Mouse (Mus musculus) brown adipose tissue, adult 24 weeks (tissue): ENCODE measurements around the gene Usp3. TPM values are rescaled to one million over a fixed set of nuclear protein-coding genes. Genes with fewer than 3 reads are reported as not detected.
A peak's percentile ranks its signal among the peaks of the same experiment; 100 is the strongest.

ENCODE experiments used
- H3K27ac ChIP-seq: fragments of 200-500 bp; replicated peaks from 2 replicates; pipeline ENCODE4 v1.5.1; 2012; ENCODE audit warnings: low read depth, mild to moderate bottlenecking, low read length
- H3K4me1 ChIP-seq: fragments of 200-500 bp; 2 replicates; pipeline ENCODE4 v1.6.1; 2012; ENCODE audit warnings: low read length, mixed read lengths; ENCODE audit not compliant: control insufficient read depth, insufficient read depth, insufficient read length
- H3K4me3 ChIP-seq: fragments of 200-500 bp; 2 replicates; pipeline ENCODE4 v1.5.1; 2012; ENCODE audit warnings: low read depth, mild to moderate bottlenecking, low read length, moderate library complexity; ENCODE audit not compliant: insufficient read depth
- polyA plus RNA-seq: library from polyadenylated mRNA; stranded (reverse); fragments of >200 nt; gene quantifications from 2 replicates; pipeline ENCODE4 v1.2.4, GENCODE M21; 2012; ENCODE audit not compliant: missing spikeins, insufficient read depth, insufficient read length

The Usp3 gene
- 16.8 and 17.9 TPM in 2 replicates for polyA plus RNA-seq

DNA sequence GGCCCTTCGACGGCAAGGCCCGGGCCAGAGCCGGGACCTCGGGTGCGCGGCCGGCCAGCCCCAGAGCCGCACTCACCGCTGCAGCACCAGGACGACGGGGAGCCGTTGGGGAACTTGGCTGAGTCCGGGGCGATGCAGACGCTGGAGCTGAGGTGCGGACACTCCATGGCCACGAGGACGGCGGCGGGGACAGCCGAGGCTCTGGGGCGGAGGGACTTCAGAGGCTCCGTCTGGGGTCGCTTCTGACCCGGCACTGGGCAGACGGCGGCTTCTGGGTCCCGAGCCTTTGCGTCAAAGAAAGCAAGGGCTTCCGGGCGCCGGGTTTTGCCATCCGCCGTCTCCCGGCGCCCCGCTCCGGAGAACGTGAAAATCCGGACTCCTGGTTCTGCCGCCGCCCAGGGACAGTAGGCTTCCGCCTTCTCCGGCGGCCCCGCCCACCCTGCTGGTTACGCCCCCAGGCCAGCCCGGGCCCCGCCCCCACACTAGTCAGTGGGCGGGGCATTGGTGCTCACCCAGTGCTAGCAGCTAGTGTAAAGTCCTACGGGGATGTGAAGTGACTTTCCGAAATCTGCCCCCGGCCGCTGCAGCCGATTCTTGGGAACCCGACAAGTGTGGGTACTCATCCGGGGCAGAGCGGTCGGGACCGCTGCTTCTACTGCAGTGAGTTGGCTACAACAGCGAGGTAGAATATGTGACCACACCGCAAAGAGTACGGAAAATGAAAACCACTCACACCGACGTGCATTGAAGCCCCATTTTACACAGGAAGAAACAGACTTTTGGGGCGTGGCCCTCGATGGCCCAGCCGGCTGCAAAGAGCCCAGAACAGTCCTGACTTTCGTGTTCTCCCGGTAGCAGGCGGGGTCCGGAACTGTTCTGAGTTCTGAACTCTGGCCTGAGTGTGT lies at the start of gene Usp3:
Gene Usp3, minus strand, starts transcription at position 435 of the 905 bp plus-strand sequence.
- H3K27ac ChIP-seq = peak within 1 kb of the TSS; percentile 81
- peaks cover 3% of the 10 kb centered on the region; the same call in 1 of the 2 replicates for H3K4me1 ChIP-seq
- peak within 1 kb of the TSS; percentile 97 for H3K4me3 ChIP-seq

DNA sequence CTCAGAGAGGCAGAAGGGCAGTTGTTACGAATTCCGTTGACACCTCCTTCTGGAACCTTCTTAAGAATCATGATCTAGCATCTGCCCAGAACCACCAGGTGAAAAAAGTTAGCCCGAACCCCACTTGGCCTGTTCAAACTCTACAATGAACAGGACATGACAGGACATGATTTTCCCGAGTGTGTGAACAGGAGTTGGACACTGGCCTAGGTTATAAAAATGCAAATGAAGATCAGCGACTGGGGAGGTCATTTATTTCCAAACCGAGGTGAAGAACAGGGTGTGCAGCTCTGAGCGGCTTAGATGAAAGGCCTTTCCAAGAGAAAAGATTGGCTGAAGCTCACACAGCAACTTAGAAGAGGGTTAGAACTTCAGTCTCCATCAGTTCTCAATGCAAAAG lies 47.5 kb upstream of the Usp3 start:
- H3K4me1 ChIP-seq = no peaks in the 10 kb centered on the region
- H3K27ac ChIP-seq = no peak overlapping the region
- no peak overlapping the region for H3K4me3 ChIP-seq

DNA sequence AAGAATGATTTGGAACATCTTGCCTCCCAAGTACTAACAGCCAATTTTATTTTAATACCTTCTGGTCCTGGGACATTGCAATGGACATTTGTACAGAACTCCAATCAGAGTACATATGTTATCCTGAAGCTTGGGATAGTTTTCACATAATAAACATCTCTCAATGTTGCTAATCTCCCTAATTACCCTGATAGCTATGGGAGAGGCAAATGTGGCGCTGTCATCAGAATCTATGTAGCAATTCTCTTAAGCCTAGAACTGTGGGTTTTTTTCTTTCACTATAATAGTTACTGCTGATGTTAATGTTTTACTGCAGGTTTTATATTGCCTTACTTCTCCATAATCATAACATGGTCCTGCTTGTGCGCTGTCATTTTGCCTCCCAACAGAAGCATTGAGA lies 46.7 kb upstream of the Usp3 start:
- no peaks in the 10 kb centered on the region for H3K4me1 ChIP-seq
- no peak overlapping the region for H3K27ac ChIP-seq
- H3K4me3 ChIP-seq = no peak overlapping the region

DNA sequence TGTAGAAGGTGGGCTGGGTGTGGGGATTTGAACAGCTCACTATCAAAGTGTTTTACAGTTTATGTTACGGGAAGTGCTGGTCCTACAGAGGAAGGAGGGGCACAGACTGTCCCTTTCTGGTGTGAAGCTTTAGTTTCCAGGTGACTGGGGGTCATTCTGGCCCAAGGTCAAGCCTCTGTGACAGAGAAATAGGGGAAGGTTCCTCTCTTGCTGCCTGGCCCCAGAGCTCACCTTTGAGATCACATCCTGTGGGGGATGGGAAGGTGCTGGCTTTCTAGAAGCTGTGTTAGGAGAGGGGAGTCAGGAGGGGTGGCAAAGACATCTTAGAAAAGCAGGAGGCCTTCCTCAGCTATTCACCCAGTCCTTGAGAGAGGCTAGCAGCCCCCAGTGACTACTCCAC lies 39.5 kb upstream of the Usp3 start:
- no peaks in the 10 kb centered on the region for H3K4me1 ChIP-seq
- H3K27ac ChIP-seq = no peak overlapping the region
- no peak overlapping the region for H3K4me3 ChIP-seq

DNA sequence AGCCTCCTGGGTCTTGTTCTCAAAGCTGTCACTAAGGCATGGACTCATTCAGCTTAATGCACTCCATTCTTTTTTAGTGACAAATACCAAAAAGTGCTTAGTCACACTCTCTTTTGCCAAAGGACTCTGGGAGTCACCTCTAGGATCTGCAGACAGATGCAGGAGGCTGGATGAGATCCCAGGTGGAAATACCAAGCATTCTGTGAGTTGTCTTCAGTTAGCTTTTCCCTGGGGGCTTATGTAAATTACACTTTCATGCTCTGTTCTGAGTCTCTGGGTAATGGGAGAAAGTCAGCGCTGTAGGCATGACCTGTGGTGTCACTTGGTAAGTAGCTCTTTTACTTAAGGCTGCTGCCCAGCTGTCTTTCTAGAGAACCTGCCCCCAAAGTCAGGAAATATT lies 38.0 kb upstream of the Usp3 start:
- no peaks in the 10 kb centered on the region for H3K4me1 ChIP-seq
- H3K4me3 ChIP-seq = no peak overlapping the region
- H3K27ac ChIP-seq = no peak overlapping the region

DNA sequence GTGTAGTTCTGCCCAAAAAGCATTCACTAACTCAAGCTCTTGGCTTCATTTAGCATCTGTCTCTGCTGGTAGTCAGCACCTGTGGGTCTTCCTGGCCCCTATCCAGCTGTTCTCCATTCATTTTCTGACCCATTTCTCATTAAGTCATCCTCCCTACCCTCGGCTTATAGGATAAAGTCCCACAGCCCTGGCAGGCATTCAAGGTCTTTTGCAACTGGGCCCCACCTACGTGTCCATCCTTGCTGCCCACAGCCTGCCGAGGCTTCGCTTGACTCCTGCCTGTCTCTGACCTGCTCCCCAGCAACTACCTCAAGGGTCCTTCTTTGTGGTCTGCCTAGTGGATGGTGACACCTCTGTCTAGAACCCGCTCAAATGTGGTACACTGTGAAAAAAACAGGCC lies 33.7 kb upstream of the Usp3 start:
- no peak overlapping the region for H3K27ac ChIP-seq
- H3K4me1 ChIP-seq = no peaks in the 10 kb centered on the region
- no peak overlapping the region for H3K4me3 ChIP-seq

DNA sequence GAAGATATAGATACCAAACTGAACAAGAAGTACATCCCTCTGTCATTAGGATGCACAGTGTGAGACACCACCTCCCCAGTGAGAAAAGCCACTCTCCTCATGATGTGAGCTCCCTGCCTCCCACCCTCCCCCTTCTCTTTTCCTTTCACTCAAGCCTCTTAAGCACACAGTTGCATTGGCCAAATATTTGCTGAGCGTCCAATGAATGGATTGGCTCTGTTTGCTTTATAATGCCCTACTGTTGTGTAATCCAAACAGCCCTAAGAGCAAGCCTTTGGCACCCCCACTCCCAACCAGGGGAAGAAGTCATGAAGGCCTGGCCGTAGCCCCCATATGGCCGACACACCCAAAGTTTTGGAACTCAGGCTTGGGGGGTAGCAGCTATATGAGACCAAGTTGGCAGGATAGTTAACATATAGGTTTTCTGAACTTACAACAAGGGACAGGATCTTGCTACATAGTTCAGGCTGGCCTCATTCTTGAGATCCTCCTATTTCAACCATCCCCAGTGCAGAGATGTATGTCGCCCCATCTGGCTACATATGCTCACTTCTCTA lies 33.1 kb upstream of the Usp3 start:
- Histone ChIP-seq H3K4me3 (no peak overlapping the region), H3K27ac (no peak overlapping the region)

DNA sequence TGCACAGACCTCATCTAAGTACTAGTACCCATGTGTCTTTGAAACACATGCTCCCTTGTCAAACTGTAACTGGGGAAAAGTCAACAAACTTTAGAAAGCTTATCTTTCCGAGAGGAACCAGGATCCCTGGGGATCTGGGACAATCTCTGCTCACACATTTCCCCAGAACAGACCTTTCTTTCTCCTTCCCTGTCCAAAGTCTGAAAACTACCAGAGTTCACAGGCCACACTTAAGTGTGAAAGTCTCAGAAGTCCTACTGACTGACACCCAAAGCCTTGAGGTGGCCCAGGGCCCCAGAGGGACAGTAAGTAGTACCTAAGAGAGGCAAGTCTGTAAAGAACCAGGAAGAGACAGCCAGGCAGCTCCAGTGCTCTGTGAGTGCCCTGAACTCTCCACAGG lies 31.9 kb upstream of the Usp3 start:
- H3K4me3 ChIP-seq = no peak overlapping the region
- peaks cover 2% of the 10 kb centered on the region; the same call in 1 of the 2 replicates for H3K4me1 ChIP-seq
- no peak overlapping the region for H3K27ac ChIP-seq

More for the DNA sequence above, 33.1 kb upstream of the Usp3 start:
- no peaks in the 10 kb centered on the region for H3K4me1 ChIP-seq

DNA sequence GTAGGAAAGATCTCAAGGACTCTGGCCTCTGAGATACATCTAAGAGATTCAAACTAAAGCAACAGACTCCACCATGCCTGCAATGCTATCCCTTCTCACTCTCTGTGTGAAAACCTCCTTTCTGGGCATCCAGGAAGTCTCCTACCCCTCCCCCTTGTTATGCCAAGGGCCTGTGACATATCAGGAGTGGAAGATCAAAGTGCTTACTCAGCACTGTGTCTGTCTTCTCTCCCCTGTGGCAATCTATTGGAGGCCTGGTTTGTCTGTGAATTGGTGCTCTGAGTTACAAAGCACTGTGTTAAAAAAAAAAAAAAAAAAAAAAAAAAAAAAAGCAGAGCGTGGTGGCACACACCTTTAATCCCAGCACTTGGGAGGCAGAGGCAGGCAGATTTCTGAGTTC lies 30.7 kb upstream of the Usp3 start:
- Histone ChIP-seq H3K4me3 (no peak overlapping the region), H3K27ac (no peak overlapping the region), H3K4me1 (peaks cover 2% of the 10 kb centered on the region; the same call in 1 of the 2 replicates)

DNA sequence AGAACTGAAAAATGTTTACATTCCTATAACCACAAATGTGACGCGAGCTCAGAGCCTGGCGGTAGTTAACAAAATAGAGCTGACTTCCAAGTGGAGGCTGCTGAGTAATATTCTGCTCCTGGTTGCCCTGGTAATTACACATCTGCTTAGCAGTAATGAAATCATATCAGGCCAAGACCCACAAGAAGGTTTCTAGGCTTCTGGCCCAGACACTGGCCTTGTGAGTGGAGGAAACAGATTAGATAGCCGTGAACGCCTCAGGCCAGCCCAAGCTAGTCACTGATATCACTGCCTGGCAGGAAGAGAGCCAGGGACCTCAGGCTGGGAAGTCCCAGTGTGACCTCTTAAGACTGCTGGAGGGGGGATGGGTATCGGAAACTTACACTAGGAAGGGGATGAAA lies 27.6 kb upstream of the Usp3 start:
- no peak overlapping the region for H3K4me3 ChIP-seq
- peaks cover 2% of the 10 kb centered on the region; the same call in 1 of the 2 replicates for H3K4me1 ChIP-seq
- H3K27ac ChIP-seq = no peak overlapping the region

DNA sequence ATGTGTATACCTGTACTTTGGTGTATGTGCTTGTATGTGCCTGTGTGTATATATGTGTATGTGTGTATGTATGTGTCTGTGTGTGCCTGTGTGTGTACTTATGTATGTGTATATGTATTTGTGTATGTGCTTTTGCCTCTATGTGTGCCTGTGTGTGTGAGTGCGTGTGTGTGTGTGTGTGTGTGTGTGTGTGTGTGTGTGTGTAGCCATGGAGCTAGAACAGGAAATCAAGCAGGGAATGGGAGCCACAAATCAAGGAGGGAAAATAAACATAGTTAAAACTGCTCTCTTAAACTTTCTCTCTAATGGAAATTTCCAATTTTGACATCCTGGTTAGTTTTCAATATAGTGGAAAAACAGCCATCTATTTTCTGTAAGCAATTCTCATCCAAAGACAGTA lies 27.1 kb upstream of the Usp3 start:
- no peak overlapping the region for H3K4me3 ChIP-seq
- peaks cover 2% of the 10 kb centered on the region; the same call in 1 of the 2 replicates for H3K4me1 ChIP-seq

DNA sequence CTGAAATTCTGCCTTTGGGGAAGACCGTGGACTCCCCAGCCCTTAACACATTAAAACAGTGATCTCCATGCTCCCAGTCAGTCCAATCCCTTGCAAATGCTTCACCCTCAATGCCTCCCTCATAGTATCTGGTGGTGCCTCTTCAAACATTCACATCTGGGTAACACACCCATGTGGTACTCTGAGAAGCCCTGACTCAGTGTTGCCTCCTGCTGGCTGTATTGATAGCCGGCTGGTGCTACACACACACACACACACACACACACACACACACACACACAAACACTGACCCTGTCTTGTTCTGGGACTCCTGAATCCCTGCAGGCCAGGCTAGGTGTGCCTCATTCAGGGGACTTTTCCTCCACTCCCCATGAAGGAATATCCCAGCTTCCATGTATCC lies 24.9 kb upstream of the Usp3 start:
- Histone ChIP-seq H3K4me3 (no peak overlapping the region), H3K27ac (no peak overlapping the region), H3K4me1 (peaks cover 2% of the 10 kb centered on the region; the same call in 1 of the 2 replicates)

More for the DNA sequence above, 27.1 kb upstream of the Usp3 start:
- no peak overlapping the region for H3K27ac ChIP-seq

DNA sequence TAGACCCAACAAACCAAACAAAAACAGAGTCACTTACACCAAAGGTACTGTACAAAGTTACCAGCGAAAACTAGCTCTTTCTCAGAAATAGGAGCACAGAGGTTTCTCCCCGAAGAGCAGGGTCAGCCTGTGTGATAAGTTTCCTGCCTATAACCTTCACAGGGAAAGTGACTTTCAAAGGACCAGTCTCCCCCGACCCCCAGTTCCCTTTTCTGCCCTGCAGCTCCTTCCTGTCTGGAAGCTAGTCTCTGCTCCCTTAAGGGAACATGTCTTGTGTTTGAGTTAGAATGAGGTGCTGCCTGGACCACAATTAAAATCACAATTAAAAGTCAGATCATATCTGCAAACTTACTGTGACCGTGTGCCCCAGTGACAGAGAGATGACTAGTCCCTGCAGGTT lies 23.9 kb upstream of the Usp3 start:
- Histone ChIP-seq H3K4me3 (no peak overlapping the region), H3K4me1 (peaks cover 2% of the 10 kb centered on the region; the same call in 1 of the 2 replicates), H3K27ac (no peak overlapping the region)

DNA sequence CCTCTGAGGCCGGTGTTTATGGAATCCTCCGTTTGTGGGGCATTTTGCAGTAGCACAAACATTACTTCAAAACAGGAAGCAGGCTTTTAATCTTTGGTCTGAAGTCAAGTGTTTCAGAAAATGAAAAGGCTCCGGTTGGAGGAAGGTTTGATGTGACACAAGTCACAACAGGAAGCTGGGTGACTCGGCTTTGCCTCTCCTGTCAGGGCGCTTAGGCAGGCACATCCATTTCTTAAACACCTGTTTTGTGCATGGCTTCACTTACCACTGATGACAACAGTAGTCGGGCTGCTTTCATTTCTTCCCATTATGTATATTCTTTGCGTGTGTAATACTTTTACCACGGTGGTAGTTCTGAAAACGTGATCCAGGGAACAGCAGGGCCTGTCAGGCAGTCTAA lies 22.2 kb upstream of the Usp3 start:
- H3K4me3 ChIP-seq = no peak overlapping the region
- H3K4me1 ChIP-seq = no peaks in the 10 kb centered on the region
- no peak overlapping the region for H3K27ac ChIP-seq

DNA sequence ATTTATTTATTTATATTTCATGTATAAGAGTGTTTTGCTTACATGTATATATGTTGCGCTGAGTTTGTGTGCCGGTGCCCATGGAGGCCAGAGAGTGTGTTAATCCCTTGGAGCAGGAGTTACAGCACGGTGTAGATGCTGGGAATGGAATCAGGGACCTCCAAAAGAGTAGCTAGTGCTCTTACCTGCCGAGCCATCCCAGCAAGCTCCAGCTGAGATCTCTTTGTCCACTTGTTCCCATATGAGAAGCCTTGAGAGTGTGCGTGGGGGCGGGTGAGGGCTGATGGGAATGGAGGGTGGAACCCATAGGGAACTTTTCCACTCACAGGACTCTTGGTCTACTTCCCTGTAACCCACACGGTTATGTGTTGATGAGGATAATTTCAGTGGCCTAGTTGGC lies 21.6 kb upstream of the Usp3 start:
- H3K4me3 ChIP-seq = no peak overlapping the region
- no peaks in the 10 kb centered on the region for H3K4me1 ChIP-seq
- no peak overlapping the region for H3K27ac ChIP-seq

DNA sequence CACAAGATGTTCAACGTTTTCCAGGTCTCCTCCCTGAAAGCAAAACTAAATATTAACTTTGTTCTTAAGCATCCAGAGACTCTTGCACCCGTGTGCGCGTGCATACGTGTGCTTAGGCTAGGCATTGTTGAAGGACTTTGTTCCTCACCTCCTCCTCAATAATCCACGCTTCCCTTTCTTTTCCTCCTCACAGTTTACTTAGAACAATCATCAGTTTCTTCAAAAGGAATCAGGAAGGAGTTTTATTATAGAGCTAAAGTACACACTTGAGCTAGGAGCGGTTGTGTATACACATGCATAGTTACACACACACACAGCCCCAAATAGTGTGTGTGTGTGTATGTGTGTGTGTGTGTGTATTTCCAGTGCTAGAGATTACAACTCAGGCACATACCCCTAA lies 20.7 kb upstream of the Usp3 start:
- no peak overlapping the region for H3K4me3 ChIP-seq
- H3K4me1 ChIP-seq = no peaks in the 10 kb centered on the region
- no peak overlapping the region for H3K27ac ChIP-seq
